Mouse (Mus musculus): ENCODE data around the gene Pfkfb3.
"Not testable (repeated sequence)": the region's sequence is repeated elsewhere in the genome, so short reads cannot be mapped to it uniquely, and the experiment has no call there.

Gene Pfkfb3

DNA sequence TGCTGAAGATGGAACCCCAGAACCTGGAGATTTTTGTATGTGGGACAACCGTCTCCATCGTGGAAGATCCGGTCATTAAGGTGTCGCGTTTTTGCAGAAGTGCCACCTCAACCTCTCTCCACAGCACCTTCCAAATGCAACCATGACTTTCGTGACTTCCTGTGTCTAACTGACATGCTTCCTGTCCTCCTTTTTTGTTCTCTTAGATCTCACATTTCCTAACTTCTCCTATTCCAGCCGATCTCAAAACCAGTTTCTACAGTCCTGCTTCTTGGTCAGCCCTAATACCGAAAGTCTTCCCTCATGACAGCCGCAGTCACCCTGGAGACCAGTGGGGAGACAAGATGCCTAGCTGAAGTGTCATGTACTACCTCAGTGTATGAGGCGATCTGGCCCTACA lies 5.4 kb downstream of the Pfkfb3 start:
- no peak for DNase-seq (ENCODE audit: low spot score)

DNA sequence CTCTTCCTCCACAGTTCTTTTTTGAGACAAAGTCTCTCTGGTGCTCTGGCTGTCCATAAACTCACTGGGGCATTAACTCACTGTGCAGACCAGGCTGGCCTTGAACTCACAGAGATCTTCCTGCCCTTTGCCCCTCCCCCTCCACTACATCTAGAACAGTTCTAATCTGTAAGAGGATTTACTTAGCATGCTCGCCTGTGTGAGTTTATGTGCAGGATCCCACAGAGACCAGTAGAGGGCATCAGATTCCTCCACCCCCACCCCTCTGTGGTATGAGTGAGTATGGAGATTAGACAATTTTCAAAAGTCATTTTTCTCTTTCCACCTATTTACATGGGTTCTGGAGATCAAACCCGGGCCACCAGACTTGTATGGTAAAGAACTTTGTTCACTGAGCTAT lies 6.3 kb downstream of the Pfkfb3 start:
- no peak for DNase-seq (ENCODE audit: low spot score)

DNA sequence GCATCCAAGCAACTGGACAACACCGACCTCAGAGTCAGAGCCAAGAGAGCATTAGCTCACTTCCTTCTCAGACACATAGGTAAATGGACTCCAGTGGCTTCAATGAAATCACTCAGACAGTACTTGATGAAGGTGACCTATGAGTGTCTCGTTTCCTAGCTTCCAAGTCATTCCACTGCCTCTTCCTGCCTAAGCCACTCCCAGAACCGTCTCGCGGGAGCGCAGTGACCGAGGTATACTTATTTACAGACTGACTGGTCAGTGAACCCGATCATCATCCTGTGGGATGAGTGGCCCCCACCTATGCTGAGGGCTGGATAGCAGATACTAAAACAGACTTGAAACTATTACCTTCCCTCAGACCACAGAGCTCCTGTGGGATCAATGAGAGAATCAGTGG lies 7.8 kb downstream of the Pfkfb3 start:
- DNase-seq (ENCODE audit: low spot score): no peak

DNA sequence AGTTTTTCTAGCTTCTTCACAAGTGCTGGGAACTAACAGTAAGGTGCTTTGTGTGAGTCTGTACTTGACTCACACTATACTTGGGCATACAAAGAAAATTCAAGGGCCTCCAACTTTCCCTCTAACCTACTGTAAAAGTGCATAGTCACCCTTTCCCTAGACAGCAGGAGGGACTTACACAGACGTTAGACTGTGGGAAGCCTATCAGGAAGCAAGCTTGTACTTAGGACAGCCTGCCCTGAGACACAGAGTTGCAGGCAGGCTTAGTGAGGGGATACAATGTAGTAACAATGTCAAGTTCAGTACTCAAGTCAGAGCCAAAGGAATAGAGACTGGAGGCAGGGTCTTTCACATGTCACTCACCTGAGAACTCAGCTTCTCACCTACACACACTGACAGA lies 8.5 kb downstream of the Pfkfb3 start:
- no peak for DNase-seq (ENCODE audit: low spot score)

DNA sequence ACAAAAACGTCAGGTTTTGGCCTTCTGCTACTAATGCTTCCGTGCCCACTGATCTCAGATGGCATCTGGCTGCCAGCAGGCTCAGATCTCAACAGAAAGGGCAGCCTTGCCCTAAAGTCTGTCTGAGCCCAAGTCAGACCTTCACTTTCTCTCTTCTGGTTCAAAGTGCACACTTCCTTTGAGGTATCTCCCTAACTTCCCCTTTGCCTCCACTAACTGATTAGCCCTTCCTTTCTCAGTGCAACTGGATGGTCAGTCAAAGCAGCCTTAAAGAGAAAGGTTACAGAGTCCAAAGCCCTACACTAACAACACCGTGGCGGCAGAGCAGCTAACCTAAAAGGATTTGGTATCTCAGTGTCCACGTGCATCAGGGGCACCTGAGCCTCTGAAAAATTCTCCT lies 9.5 kb downstream of the Pfkfb3 start:
- DNase-seq (ENCODE audit: low spot score): no peak

DNA sequence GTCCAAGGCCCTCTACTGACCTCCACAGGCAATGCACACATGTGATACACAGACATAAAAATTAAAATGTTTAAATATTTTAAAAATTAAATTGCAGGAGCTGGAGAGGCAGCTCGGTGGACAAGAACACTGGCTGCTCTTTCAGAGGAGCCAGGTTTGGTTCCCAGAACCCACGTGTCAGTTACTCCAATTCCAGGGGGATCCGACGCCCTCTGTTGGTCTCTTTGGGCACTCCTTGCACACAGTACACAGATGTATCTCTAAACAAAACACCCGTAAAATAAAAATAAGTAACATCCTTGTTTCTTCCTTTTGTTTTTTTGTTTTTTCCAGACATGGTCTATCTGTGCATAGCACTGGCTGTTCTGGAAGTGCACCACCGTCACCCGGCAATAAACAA lies 10.7 kb downstream of the Pfkfb3 start:
- DNase-seq (ENCODE audit: low spot score): no peak

DNA sequence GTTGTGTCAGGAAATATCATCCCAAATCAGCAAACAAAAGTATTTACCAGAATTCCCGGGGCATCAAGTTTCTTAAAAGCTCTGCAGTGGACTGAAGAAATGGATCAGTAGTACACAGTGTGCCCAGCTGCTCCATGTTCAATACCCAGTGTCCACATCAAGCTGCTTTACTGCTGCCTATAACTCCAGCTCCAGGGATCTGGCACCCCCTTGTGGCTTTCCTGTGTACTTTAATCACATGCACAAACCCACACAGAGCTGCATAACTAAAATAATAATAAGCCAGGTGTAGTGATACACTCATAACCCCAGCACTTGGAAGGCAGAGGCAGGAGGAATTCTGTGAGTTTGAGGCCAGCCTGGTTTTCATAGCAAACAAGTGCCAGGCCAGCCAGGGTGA lies 11.2 kb downstream of the Pfkfb3 start:
- peak; percentile 18 for DNase-seq (ENCODE audit: low spot score)

DNA sequence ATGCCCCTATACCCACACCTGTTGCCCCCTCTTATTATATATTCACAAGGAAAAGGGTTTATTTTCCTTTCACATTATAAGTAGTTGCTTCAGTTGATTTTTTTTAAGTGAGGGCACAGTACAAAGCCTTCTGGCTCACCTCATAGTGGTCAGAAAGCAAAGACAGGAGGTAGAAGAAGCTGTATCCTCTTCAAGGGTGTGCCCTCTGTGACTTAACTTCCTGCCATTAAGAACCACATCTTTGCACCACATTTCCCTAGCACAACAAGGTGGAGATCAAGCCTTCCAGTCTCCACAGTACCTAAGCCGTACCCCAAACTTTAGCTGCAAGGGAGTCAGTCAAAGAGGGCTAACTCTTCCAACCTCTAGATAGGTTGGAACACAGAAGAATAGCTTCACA lies 11.8 kb downstream of the Pfkfb3 start:
- no peak for DNase-seq (ENCODE audit: low spot score)

DNA sequence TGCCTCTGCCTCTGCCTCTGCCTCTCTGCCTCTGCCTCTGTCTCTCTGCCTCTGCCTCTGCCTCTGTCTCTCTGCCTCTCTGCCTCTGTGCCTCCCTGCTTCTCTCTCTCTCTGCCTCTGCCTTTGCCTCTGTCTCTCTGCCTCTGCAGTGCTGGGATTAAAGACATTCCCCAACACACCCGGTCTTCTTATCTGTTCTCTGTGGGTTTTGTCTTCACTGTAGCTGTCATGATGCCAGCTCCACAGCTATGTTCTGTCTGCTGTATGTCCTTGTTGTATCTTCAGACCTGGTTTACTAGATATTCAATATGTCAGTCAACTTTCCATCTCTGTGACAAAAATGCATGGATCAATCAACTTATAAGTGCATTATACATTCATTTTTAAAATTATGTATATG lies 12.3 kb downstream of the Pfkfb3 start:
- DNase-seq (ENCODE audit: low spot score): not testable (repeated sequence)

DNA sequence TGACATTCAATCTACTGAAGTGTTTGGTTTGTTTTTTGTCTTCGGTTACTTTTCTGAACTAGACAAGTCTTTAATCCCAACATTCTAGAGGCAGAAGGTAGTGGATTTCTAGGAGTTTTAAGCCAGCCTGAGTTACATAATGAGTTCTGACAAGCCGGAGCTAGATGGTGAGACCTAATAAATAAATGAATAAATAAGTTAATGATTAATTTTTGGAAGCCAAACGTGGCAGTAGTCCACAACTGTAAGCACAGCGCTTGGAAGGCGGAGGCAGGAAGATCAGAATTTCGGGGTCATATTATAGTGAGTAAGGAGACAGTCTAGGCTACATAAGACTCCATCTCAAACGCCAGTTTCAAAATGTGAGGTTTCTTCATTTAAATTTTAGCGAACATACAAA lies 17.9 kb downstream of the Pfkfb3 start:
- DNase-seq (ENCODE audit: low spot score): no peak

DNA sequence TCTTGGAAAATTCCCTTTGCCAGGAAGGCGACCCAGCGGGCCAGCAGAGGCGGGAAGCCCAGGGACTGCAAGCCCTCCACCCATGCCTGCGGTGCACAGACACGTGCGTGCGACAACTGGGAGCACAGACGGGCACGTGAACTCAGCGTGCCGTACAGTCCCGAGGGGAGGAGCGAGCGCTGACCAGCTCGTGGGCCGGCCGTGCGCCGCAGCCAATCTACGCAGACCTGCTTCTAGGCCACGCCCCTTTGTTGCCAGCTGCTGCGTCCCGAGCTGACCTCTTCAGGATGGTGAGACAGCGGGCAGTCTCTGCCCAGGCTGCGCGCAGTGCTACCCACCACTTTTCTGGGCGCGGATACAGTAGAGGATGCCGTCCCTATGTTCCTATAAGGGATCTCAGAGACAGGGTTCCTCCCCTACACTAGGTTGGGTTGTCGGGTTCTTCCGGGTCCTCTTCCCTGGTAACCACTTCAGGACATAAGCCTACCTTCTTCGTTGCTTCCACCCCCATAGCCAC lies 18.4 kb downstream of the Pfkfb3 start:
- peak; percentile 75 for DNase-seq (ENCODE audit: low spot score)

DNA sequence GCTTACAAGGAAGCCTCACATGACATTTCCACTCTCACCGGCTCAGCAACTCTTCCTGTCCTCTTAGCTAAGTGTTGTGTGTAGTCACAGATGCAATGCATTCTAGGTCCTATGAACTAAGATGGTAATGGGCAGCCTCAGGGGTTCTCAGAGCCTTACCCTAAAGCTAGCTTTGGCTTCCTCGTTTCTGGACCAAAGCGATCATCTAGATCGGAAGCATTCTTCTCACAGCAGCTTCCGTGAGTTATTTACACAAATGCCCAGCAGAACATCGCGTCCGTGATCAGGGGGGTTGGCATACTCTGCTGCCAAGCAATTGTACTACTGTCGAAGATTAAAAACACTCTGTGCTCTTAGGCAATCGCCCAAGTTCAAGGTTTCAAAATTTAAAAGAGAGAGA lies 19.1 kb downstream of the Pfkfb3 start:
- no peak for DNase-seq (ENCODE audit: low spot score)

DNA sequence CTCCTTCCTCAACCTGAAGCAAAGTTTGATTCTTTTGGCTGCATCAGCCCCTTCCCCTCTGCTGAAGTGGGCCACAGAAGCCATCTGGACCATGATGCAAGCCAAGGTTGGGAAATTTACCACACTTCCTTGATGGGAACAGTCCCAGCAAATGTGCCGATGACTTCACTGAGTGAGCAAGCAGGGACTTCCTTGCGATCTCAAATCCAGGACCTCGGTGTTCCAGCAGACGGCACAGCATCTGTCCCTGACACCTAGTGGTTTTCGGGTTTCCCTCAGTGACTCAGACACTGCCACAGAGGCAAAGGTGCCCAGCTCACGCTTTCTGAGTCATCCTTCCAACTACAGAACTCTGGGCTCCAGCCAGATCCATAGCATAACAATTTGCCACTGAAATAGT lies 23.8 kb downstream of the Pfkfb3 start:
- DNase-seq (ENCODE audit: low spot score): no peak

DNA sequence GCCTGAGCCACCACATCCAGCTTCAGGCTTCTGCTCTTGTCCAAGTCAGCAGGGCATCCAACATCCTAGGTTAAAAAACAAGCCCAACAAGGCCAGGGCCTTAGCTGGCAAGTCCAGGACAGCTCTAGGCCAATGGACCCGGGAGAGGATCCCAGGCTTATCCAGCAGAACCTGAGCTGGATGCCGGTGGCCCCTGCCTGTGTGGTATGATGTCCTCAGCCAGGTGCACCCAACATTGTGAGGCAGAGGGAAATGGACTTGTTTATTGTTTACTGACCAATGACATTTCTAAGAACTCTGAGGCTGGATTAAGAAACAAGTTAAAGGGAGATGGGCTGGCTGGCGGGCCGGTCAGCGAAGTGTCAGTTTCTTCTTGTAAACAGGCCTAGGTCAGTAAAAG lies 27.8 kb downstream of the Pfkfb3 start:
- no peak for DNase-seq (ENCODE audit: low spot score)

DNA sequence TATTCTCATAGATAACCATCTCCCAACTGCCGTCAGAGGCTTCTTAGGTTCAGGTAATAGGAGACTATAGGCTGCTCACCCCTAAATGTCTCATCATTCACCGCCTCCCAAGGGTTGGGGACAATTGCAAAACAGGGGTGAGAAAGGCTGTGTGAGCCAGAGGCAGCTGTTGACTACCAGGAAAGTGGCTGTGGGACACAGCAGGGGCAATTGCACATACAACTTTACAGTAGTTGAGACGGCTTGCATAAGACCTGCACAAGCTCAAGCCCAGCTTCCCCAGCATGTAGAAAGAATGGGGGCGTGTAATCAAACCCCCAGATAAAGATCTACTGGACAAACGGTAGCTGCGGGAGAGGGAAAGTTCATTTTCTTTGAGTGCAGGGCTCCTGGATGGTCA lies 29.1 kb downstream of the Pfkfb3 start:
- no peak for DNase-seq (ENCODE audit: low spot score)

DNA sequence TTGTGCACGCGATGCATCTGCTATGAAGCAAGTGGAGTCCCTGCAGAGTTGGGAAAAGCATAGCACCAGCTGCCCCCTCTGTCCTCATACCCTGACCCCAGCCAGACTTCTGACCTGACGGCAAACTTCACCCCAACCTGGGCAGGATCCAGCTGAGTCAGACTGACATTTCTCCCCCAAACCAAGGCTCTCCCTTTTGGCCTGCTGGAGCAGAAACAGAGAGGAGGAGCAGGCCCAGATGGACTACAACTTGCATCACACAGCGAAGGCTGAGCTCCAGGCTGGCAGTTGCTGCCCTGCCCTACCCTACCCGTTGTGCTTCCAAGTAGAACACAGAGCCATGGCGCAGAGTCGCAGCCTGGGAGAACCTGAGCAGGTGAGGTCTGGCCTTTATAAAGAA lies 32.1 kb downstream of the Pfkfb3 start:
- DNase-seq (ENCODE audit: low spot score): no peak

DNA sequence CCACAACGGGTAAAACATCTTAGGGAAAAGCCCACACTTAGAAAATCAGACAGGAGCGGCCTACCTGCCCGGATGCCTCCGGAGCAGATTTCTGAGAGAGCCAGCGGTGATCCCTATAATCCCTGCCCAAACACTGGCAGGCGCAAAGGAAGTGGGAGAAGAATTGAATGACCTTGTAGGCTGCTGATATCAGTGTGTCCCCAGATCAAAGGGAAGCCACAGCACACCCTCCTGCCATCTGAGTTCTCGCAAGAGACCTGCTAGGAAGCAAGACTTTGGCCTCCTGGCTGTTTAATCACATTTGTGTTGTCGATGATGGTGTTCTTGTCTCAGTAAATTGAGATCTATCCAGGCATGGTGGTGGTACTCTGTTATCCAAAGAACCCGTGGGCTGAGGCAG lies 33.1 kb downstream of the Pfkfb3 start:
- DNase-seq (ENCODE audit: low spot score): no peak

DNA sequence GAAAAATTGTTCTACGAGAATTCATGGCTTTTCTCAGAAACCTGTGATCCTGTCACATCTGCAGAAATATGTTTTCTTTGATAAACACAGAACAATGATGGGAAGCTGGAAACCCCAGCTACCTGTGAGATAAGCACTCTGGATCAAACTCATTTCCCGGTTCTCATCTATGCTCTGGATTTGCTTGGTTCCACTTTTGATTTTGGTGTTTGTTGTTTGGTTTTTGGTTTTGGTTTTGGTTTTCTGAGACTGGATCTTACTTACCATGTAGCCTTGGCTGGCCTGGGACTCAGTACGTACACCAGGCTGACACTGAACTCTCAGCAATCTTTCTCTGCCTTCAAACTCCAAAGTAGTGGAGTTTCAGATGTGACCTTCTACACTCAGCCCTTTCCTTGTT lies 38.0 kb downstream of the Pfkfb3 start:
- no peak for DNase-seq (ENCODE audit: low spot score)

DNA sequence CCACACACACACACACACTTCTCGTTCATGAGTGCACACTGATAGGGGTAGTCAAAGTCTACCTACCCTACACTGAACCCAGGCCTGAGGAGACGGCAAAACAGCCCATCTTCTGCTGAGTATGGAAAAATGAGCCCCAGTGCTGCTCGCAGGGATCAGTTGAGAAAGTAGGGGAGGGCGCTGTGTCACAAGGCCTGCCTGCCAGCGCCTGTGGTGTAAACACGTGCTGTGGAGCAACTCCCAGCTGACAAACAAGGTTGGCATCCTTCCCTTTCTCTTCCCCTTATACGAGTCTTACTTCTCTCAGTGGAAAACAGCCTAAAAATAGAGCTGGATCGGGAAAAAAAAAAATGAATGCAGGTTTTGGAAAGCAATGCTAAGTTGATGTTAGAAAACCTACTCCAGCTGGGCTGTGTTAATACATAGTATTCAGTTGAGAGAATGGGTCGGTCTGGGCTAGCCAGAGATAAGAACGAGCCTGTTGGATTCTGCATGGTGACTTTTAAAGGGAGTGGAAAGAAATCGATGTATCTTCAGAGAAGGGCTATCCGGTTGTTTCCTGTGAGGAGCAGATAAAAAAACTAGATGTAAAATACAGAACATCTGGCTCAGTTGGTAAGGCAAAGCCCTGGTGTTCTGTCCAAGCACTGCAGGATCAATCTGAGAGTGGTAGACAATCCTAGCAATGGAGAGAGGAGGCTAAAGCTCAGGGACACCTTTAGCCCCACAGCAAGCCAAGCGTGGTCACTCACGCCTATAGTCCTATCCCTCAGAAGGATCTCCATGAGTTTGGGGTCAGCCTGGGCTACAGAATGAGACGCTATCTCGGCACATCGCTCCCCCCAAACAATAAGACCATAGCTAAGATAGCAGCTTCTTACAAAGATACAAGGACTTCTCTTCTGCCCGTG lies 40.6 kb downstream of the Pfkfb3 start:
- DNase-seq (ENCODE audit: low spot score): no peak

DNA sequence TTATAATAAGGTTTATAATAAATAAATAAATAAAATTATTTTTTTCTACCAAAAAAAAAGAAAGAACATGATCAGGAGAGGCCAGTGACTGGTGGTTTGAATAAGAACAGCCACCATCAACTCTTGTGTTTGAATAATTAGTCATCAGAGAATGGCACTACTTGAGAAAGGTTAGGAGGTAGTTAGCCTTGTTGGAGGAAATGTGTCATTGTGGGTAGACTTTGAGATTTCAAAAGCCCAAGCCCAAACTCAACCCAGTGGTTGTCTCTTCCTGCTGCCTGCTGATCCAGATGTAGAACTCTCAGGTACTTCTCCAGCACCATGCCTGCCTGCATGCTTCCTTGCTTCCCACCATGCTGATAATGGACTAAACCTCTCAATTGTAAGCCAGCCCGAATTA lies 41.8 kb downstream of the Pfkfb3 start:
- DNase-seq (ENCODE audit: low spot score): no peak

DNA sequence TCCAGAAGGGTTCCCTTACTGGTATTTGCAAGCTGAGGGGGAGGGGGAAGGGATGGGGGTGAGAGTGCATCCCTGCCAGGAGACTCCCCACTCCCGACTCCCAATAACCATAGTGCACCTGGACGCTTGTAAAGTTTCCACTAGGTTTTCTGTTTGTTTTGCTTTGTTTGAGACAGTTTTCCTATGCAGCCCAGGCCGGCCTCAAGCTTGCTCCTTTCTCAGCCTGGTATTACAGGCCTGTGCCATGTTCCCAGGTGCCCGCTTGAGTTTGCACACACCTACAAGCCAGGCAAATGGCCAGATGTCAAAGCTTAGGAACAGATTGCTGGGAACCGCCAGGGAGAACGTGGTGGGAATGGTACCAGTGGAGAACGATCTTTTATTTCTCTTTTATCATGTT lies 50.1 kb downstream of the Pfkfb3 start:
- DNase-seq (ENCODE audit: low spot score): no peak

DNA sequence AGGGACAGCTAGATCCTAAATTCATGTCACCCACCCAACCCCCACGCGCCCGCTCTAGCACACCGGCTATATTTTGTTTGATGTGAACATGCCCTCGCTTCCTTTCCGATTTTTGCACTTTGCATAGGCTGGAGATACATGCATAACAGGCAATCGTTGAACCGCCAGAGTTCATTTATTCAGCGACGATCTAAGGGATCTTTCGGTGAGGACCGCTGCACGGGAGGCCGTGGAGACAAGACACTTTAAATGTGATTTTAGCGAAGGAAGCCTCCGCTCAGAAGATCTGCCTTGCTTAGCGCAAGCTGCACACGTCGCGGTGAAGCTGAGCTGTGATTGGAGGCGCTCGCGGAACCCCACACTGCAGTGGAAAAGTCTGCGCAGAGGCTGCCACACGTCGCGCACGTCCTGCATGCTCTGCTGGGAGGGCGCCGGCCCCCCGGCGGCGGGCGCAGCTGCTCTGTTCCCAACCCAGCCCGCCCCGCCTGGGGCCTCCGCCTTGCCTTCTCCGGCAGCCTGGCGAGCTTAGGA lies 50.9 kb downstream of the Pfkfb3 start:
- DNase-seq (ENCODE audit: low spot score): no peak

DNA sequence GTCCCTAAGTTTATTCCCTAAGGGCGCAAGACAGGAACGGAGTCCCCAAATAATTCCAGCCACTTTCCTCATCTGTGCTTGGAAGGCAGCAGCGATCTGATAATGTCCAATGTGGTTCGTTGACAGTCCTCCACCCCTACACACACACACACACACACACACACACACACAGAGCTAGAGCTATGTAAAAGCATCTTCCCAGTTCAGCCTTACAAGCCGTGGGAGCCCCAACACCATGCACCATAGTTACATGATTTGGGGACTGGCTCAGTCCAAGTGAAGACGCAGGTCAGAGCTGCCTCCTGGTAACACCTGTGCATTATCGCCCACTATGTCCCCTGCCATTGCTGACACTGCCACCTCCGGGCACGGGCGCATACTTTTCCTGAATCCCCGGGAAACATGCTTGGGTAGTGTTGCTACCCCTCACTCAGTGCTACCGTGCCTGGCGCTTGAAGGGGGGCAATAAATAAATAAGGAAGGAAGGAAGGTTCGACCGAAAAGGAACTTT lies 51.6 kb downstream of the Pfkfb3 start:
- no peak for DNase-seq (ENCODE audit: low spot score)

Measured in ovary, postnatal 10 days (tissue).